Mouse (Mus musculus) kidney, adult 2 months (tissue): ENCODE results near the gene Hist1h4k.

Source experiments
- CTCF ChIP-seq: fragments of 200-500 bp; conservative IDR thresholded peaks from 2 replicates; pipeline ENCODE4 v1.5.1; 2011; ENCODE audit warnings: low read depth, mild to moderate bottlenecking, control low read depth, low read length, moderate library complexity, mixed read lengths; ENCODE audit not compliant: insufficient read depth, insufficient read length
- POLR2A ChIP-seq: fragments of 200-500 bp; IDR thresholded peaks from one replicate; pipeline ENCODE4 v1.6.1; 2011; ENCODE audit warnings: low read depth, low read length, control low read depth

DNA sequence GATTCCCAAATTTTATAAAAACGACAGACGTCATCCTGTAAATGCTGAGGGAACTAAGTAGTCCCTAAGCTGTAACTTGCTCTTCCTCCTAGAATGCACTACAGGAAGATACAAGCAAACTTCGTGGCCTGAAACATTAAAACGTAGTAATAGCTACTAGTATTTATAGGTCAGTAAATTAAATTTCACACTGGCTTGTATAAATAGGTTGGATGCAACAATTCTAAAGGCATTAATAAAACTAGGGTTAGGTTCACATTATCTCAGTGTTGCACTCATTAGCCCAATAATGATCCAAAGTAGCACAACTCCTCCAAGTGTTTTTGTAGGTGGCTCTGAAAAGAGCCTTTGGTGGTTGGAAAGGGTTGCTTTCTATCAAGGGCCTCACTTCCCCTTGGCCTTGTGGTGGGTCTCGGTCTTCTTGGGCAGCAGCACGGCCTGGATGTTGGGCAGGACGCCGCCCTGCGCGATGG, 2.8 kb upstream of the Hist1h4k start:
- TF ChIP-seq POLR2A (no peak), CTCF (no peak)
